In the genomic region with DNA sequence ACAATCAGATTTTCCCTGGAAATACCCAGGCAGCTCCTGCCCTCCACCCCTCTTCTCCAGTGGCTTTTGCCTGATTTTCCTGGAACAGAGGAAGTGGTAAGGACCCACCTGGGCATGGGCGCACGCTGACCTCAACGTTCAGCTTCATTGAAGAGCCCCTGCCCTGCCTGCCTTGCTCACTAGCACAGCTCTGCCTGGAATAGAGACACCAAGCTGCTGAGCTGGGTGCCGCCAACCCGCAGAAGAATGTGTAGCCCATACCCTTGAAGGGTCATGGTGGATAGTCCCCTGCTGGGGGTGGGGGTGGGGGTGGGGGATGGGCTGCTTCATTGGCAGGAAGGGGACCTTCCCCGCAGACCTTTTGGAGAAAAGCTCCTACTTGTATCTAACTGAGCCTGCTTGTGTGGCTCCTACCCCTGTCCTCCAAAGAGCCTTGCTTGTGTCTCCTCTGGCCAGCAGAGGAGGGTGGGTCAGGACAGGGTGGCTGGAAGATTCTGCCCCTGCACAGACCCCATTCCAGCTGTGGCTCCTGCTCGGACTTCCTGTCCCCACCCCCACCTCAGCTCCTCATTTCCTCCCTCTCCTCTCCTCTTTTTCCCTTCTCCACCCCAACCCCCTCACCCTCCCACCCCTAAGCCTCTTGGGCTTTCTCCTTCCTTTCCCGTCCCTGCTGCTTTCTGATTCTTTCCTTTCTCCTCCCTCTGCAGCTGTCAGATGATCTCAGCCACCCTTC, we compare ENCODE assay signal across 11 mouse cellular contexts. TPM values are rescaled to one million over a fixed set of nuclear protein-coding genes. Genes with fewer than 3 reads are reported as not detected.
A peak's percentile ranks its signal among the peaks of the same experiment; 100 is the strongest.
DNase-seq lines count a peak whose midpoint lies in the region; ATAC-seq and TF ChIP-seq lines count a peak whose summit lies in the region.
"Had no signal": no experiment of that assay in that cellular context is flagged by ENCODE, and none has a peak within 500 bp of the region (broad histone marks: within the 10 kb centered on the region; RNA-seq: fewer than 3 reads in every experiment).

No protein-coding gene starts in this region.

- no peak for TF ChIP-seq POLR2A in lung, adult 2 months (IDR thresholded peaks at IDR 0.05; ENCODE audit: borderline replicate concordance, extremely low read depth, low read depth, low read length)

- H3K9ac ChIP-seq in heart, embryonic 14.5 days (ENCODE audit: low read length), result peak overlapping the region; percentile 25
- peak overlapping the region; percentile 58 for H3K9ac ChIP-seq in heart, embryonic 16.5 days (ENCODE audit: low read length)
- no peak overlapping the region for H3K9ac ChIP-seq in stomach, postnatal 0 days (ENCODE audit: low read length)

- DNase-seq in heart, adult 18-20 months, result no peak
- DNase-seq in lung, postnatal 10 days, result peak; percentile 31
- no peak for DNase-seq in lung, adult 2 months
- no peak for DNase-seq in stomach, postnatal 0 days (ENCODE audit: low spot score)
- no peak for DNase-seq in Muller cell, postnatal 12 days (ENCODE audit: inconsistent ontology term)
- DNase-seq: cerebellum, postnatal 36 days; lung, adult 18-20 months had no signal

- WGBS in heart, embryonic 14.5 days, result 16% methylated on average over 8 of the region's 8 CpGs
- 29% methylated on average over 8 of the region's 8 CpGs for WGBS in lung, adult 2 months
- 16% methylated on average over 8 of the region's 8 CpGs for WGBS in heart, embryonic 16.5 days
- WGBS in stomach, postnatal 0 days, result 37% methylated on average over 8 of the region's 8 CpGs

- peaks cover 38 to 41% of the 10 kb centered on the region in 2 experiments for H3K4me1 ChIP-seq in heart, embryonic 14.5 days (ENCODE audit: control insufficient read depth in 2 of 2, insufficient read depth in 2 of 2, low read length in 2 of 2)
- H3K4me1 ChIP-seq in lung, adult 2 months (ENCODE audit: control insufficient read depth, insufficient read depth, low read length), result peaks cover 21% of the 10 kb centered on the region
- H3K4me1 ChIP-seq in heart, embryonic 16.5 days (ENCODE audit: control insufficient read depth, insufficient read depth, low read length), result peaks cover 34% of the 10 kb centered on the region
- H3K4me1 ChIP-seq in stomach, postnatal 0 days (replicated peaks; ENCODE audit: control insufficient read depth, insufficient read depth), result no peaks in the 10 kb centered on the region

- no peak overlapping the region for H3K4me2 ChIP-seq in heart, embryonic 14.5 days (ENCODE audit: low read length)
- H3K4me2 ChIP-seq in heart, embryonic 16.5 days (ENCODE audit: low read depth, low read length), result 0 out of 2 replicates have a peak overlapping the region, but pooled peaks have one; percentile 16
- no peak overlapping the region for H3K4me2 ChIP-seq in stomach, postnatal 0 days (replicated peaks; ENCODE audit: low read depth)

- peak overlapping the region; percentile 63 to 66 for H3K27ac ChIP-seq in heart, embryonic 14.5 days (replicated peaks in 1 of 2; ENCODE audit: control insufficient read depth in 1 of 2, insufficient read depth in 1 of 2, low read depth in 2 of 2, low read length in 2 of 2)
- peak overlapping the region; percentile 61 for H3K27ac ChIP-seq in heart, embryonic 16.5 days (ENCODE audit: low read length)
- 0 out of 2 replicates have a peak overlapping the region, but pooled peaks have one; percentile 4 for H3K27ac ChIP-seq in stomach, postnatal 0 days (replicated peaks)

- H3K27me3 ChIP-seq in heart, embryonic 14.5 days (ENCODE audit: control insufficient read depth, insufficient read depth, low read length), result no peaks in the 10 kb centered on the region
- no peaks in the 10 kb centered on the region for H3K27me3 ChIP-seq in heart, embryonic 16.5 days (ENCODE audit: control insufficient read depth, insufficient read depth, low read length)
- H3K27me3 ChIP-seq in stomach, postnatal 0 days (ENCODE audit: control insufficient read depth, insufficient read depth, low read length), result no peaks in the 10 kb centered on the region

- H3K4me3 ChIP-seq in heart, embryonic 14.5 days (ENCODE audit: control insufficient read depth in 1 of 2, insufficient read depth in 1 of 2, low read depth in 1 of 2, low read length in 2 of 2), result no peak overlapping the region
- no peak overlapping the region for H3K4me3 ChIP-seq in lung, adult 2 months (replicated peaks; ENCODE audit: extremely low read depth, low read depth, low read length)
- H3K4me3 ChIP-seq in heart, embryonic 16.5 days (ENCODE audit: low read length), result no peak overlapping the region
- no peak overlapping the region for H3K4me3 ChIP-seq in stomach, postnatal 0 days (ENCODE audit: low read depth, low read length)

- TF ChIP-seq EP300 in stomach, postnatal 0 days (optimal IDR thresholded peaks at IDR 0.05), result no peak

- no peaks in the 10 kb centered on the region for H3K9me3 ChIP-seq in heart, embryonic 14.5 days (ENCODE audit: control insufficient read depth, low read length)
- H3K9me3 ChIP-seq in heart, embryonic 16.5 days (replicated peaks; ENCODE audit: control insufficient read depth, low read length), result no peaks in the 10 kb centered on the region
- no peaks in the 10 kb centered on the region for H3K9me3 ChIP-seq in stomach, postnatal 0 days (ENCODE audit: control insufficient read depth, low read length)

- peak; percentile 60 for ATAC-seq in heart, embryonic 14.5 days (ENCODE audit: insufficient number of reproducible peaks, insufficient read depth, low FRiP score, low read depth)
- 0 out of 2 replicates have a peak, but pooled peaks have one; percentile 46 for ATAC-seq in heart, embryonic 16.5 days (replicated peaks; ENCODE audit: extremely low read depth, insufficient read depth, low FRiP score)
- ATAC-seq in stomach, postnatal 0 days (ENCODE audit: low FRiP score, low TSS enrichment), result no peak
- ATAC-seq: CD4-positive, CD25-positive, alpha-beta regulatory T cell, adult 4 months; hindbrain, embryonic 16.5 days had no signal

- no peak for TF ChIP-seq CTCF in lung, adult 2 months (IDR thresholded peaks at IDR 0.05; ENCODE audit: insufficient read depth, low read length)
- TF ChIP-seq CTCF in stomach, postnatal 0 days (IDR thresholded peaks at IDR 0.05; ENCODE audit: low read depth), result no peak

- no peaks in the 10 kb centered on the region for H3K36me3 ChIP-seq in heart, embryonic 14.5 days (ENCODE audit: control insufficient read depth, insufficient read depth, low read length)
- H3K36me3 ChIP-seq in heart, embryonic 16.5 days (ENCODE audit: control insufficient read depth, insufficient read depth), result no peaks in the 10 kb centered on the region
- no peaks in the 10 kb centered on the region for H3K36me3 ChIP-seq in stomach, postnatal 0 days (ENCODE audit: control insufficient read depth, insufficient read depth, low read length)

RNA-seq across cellular contexts. Expression of gene Cfap20, which starts 39.3 kb away (rescaled TPM):
- 184 and 195 TPM in 2 replicates for polyA plus RNA-seq in heart, embryonic 14.5 days (2014; fragmentation: Nextera tagmentation; extraction: Ambion mirVana)
- total RNA-seq in heart, adult 18-20 months (2021), result 10 to 100 TPM; 17.5 to 25.3 TPM
- 65.0 and 66.0 TPM in 2 replicates for polyA plus RNA-seq in lung, adult 2 months (2012; rRNA removed)
- 155 and 167 TPM in 2 replicates for polyA plus RNA-seq in heart, embryonic 16.5 days (2015; fragmentation: Nextera tagmentation; extraction: Ambion mirVana)
- 85.5 and 85.7 TPM in 2 replicates for polyA plus RNA-seq in stomach, postnatal 0 days (2015; fragmentation: Nextera tagmentation; extraction: Ambion mirVana)

RNA-seq across cellular contexts. Expression of gene Mmp15, which starts 43.3 kb away (rescaled TPM):
- 49.7 and 58.5 TPM in 2 replicates for polyA plus RNA-seq in heart, embryonic 14.5 days (2014; fragmentation: Nextera tagmentation; extraction: Ambion mirVana)
- total RNA-seq in heart, adult 18-20 months (2021), result 10 to 100 TPM; 57.4 to 67.4 TPM
- polyA plus RNA-seq in lung, adult 2 months (2012; rRNA removed), result 120 and 133 TPM in 2 replicates
- polyA plus RNA-seq in heart, embryonic 16.5 days (2015; fragmentation: Nextera tagmentation; extraction: Ambion mirVana), result 30.1 and 39.4 TPM in 2 replicates
- polyA plus RNA-seq in stomach, postnatal 0 days (2015; fragmentation: Nextera tagmentation; extraction: Ambion mirVana), result 19.0 and 21.7 TPM in 2 replicates

Comparison
In these comparisons a context has a peak if more than half of its experiments do, and no peak if none do; other contexts are left out.
1. H3K27ac ChIP-seq: peak in every context shown above with its lines; median percentile 64 in heart, embryonic 14.5 days; 61 in heart, embryonic 16.5 days; 4 in stomach, postnatal 0 days.